12 mouse cellular contexts compared by ENCODE assay signal in genomic region chr5:27416571-27416970, GRCm38 (mm10).
DNase-seq lines count a peak whose midpoint lies in the region; ATAC-seq lines count a peak whose summit lies in the region.
"Had no signal": no experiment of that assay in that cellular context is flagged by ENCODE, and none has a peak within 500 bp of the region (broad histone marks: within the 10 kb centered on the region; RNA-seq: fewer than 3 reads in every experiment).

No protein-coding gene starts in this region.

- no peak overlapping the region for H3K9ac ChIP-seq in kidney, embryonic 16.5 days (replicated peaks; ENCODE audit: low read length)
- H3K9ac ChIP-seq in midbrain, embryonic 11.5 days (ENCODE audit: low read length): no peak overlapping the region
- H3K9ac ChIP-seq: embryonic facial prominence, embryonic 12.5 days; hindbrain, embryonic 15.5 days; lung, embryonic 15.5 days had no signal

- peak; percentile 19 for DNase-seq in adrenal gland, postnatal 14 days
- DNase-seq in adrenal gland, postnatal 25 days: no peak
- peak; percentile 6 for DNase-seq in kidney, postnatal 10 days
- peak; percentile 3 for DNase-seq in adipocyte (ENCODE audit: low spot score)
- peak; percentile 90 for DNase-seq in midbrain, embryonic 11.5 days (ENCODE audit: low spot score, missing footprints)
- DNase-seq in right cerebral cortex, adult 2 months (ENCODE audit: low spot score in 2 of 2): no peak
- DNase-seq: spleen, adult 18-20 months had no signal

- H3K9me3 ChIP-seq in kidney, embryonic 16.5 days (ENCODE audit: low read length): no peaks in the 10 kb centered on the region
- no peaks in the 10 kb centered on the region for H3K9me3 ChIP-seq in midbrain, embryonic 11.5 days (ENCODE audit: control insufficient read depth, low read length)
- H3K9me3 ChIP-seq: embryonic facial prominence, embryonic 12.5 days; hindbrain, embryonic 15.5 days; lung, embryonic 15.5 days had no signal

- no peaks in the 10 kb centered on the region for H3K27me3 ChIP-seq in kidney, embryonic 16.5 days (ENCODE audit: insufficient read depth, low read length)
- H3K27me3 ChIP-seq in midbrain, embryonic 11.5 days (ENCODE audit: control insufficient read depth, insufficient read depth, low read length): no peaks in the 10 kb centered on the region
- H3K27me3 ChIP-seq: embryonic facial prominence, embryonic 12.5 days; hindbrain, embryonic 15.5 days; lung, embryonic 15.5 days had no signal

- WGBS in kidney, embryonic 16.5 days: 67% methylated on average over 4 of the region's 4 CpGs
- WGBS in midbrain, embryonic 11.5 days: 62% methylated on average over 4 of the region's 4 CpGs

- H3K4me1 ChIP-seq in kidney, embryonic 16.5 days (ENCODE audit: insufficient read depth, low read length): no peaks in the 10 kb centered on the region
- H3K4me1 ChIP-seq in midbrain, embryonic 11.5 days (ENCODE audit: control insufficient read depth, insufficient read depth, low read length): no peaks in the 10 kb centered on the region
- H3K4me1 ChIP-seq: embryonic facial prominence, embryonic 12.5 days; lung, embryonic 15.5 days had no signal

- H3K36me3 ChIP-seq in kidney, embryonic 16.5 days (ENCODE audit: insufficient read depth, low read length): no peaks in the 10 kb centered on the region
- H3K36me3 ChIP-seq in midbrain, embryonic 11.5 days (ENCODE audit: control insufficient read depth, insufficient read depth, low read length): no peaks in the 10 kb centered on the region
- H3K36me3 ChIP-seq: embryonic facial prominence, embryonic 12.5 days; lung, embryonic 15.5 days had no signal

- H3K27ac ChIP-seq in kidney, embryonic 16.5 days (ENCODE audit: low read length): no peak overlapping the region
- no peak overlapping the region for H3K27ac ChIP-seq in midbrain, embryonic 11.5 days (ENCODE audit: low read depth, low read length)
- H3K27ac ChIP-seq: embryonic facial prominence, embryonic 12.5 days; hindbrain, embryonic 15.5 days; lung, embryonic 15.5 days had no signal

- H3K4me2 ChIP-seq in kidney, embryonic 16.5 days (replicated peaks; ENCODE audit: low read depth, low read length): no peak overlapping the region
- no peak overlapping the region for H3K4me2 ChIP-seq in midbrain, embryonic 11.5 days
- H3K4me2 ChIP-seq: embryonic facial prominence, embryonic 12.5 days; hindbrain, embryonic 15.5 days; lung, embryonic 15.5 days had no signal

- ATAC-seq in kidney, embryonic 16.5 days (ENCODE audit: low FRiP score, low TSS enrichment): no peak
- no peak for ATAC-seq in midbrain, embryonic 11.5 days (ENCODE audit: low FRiP score)
- ATAC-seq in inflammation-experienced regulatory T-cells, adult 6 months: no peak

- no peak overlapping the region for H3K4me3 ChIP-seq in kidney, embryonic 16.5 days (ENCODE audit: low read length)
- no peak overlapping the region for H3K4me3 ChIP-seq in midbrain, embryonic 11.5 days (ENCODE audit: low read depth, low read length)
- H3K4me3 ChIP-seq: embryonic facial prominence, embryonic 12.5 days; hindbrain, embryonic 15.5 days; lung, embryonic 15.5 days had no signal

Comparison
In these comparisons a context has a peak if more than half of its experiments do, and no peak if none do; other contexts are left out.
1. DNase-seq: peak in adrenal gland, postnatal 14 days (single experiment), kidney, postnatal 10 days (single experiment), adipocyte (single experiment) and midbrain, embryonic 11.5 days (single experiment); none in adrenal gland, postnatal 25 days (single experiment) and right cerebral cortex, adult 2 months (0 of 2).